Mouse (Mus musculus) myocyte (in vitro differentiated cells): ENCODE data around the gene Hpcal1.

Experiments
- CEBPB ChIP-seq: IDR thresholded peaks from 2 replicates; pipeline ENCODE4 v1.6.1; 2011; ENCODE audit warnings: mild to moderate bottlenecking, moderate library complexity; ENCODE audit not compliant: poor library complexity, insufficient read depth, severe bottlenecking
- MAX ChIP-seq: IDR thresholded peaks from one replicate; pipeline ENCODE4 v1.6.1; 2011; ENCODE audit warnings: low read depth, mild to moderate bottlenecking, control low read depth
- MYOD1 ChIP-seq, 3 experiments: IDR thresholded peaks; one replicate each; pipeline ENCODE4 v1.6.1; 2011; ENCODE audit warnings: control low read depth in 2 of 3, low read depth in 2 of 3, mild to moderate bottlenecking in 2 of 3, moderate library complexity in 1 of 3; ENCODE audit not compliant: insufficient read length in 2 of 3, control insufficient read depth in 1 of 3
- POLR2A ChIP-seq: IDR thresholded peaks from one replicate; pipeline ENCODE4 v1.6.1; 2011; ENCODE audit warnings: low read depth, mild to moderate bottlenecking, control low read depth, moderate library complexity; ENCODE audit not compliant: insufficient read length
- POLR2AphosphoS2 ChIP-seq: IDR thresholded peaks from one replicate; pipeline ENCODE4 v1.6.1; 2011; ENCODE audit warnings: low read depth, control low read depth; ENCODE audit not compliant: insufficient read length
- USF1 ChIP-seq: IDR thresholded peaks from one replicate; pipeline ENCODE4 v1.6.1; 2011; ENCODE audit warnings: low read depth, mild to moderate bottlenecking, control low read depth, moderate library complexity

DNA sequence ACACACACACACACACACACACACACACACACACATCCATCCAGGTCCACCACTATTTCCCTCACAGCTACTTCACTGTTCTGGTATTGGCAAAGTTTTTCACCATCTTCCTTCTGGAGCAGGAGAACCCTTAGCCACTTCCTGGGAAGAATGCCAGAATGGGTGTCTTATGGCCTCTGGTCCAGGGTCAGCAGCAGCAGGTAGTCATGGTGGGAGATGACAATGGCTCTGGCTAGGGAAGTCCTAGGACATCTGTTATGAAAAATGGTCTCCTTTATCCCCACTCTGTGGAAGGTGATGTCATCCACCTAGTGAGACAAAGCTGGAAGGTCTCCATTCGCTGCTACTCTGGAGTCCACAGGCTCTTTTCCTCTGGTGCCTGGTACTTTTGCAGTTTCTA lies 64.1 kb downstream of the Hpcal1 start:
- TF ChIP-seq POLR2A (no peak), MYOD1 (IDR thresholded peaks at IDR 0.05; ENCODE audit: control insufficient read depth in 1 of 3, insufficient read length in 2 of 3, low read depth in 2 of 3) (no peak), USF1 (no peak), MAX (no peak), POLR2AphosphoS2 (no peak), CEBPB (no peak)
